Mouse (Mus musculus) left cerebral cortex, postnatal 36 days (tissue): Measurements from ENCODE around the gene Eif4g3. TPM values are rescaled to one million over a fixed set of nuclear protein-coding genes. Genes with fewer than 3 reads are reported as not detected.

ENCODE experiments used
- DNase-seq, 2 experiments: peaks; one replicate each; pipeline ENCODE4 v3.0.0; 2021 to 2022; ENCODE audit warnings: low spot score in 2 of 2, mixed read lengths in 1 of 2
- intact Hi-C: fragments of 180-260 bp; cut with DNase I; formaldehyde crosslinking; loops from one replicate; pipeline ENCODE4 v1.15.1; 2025
- total RNA-seq, 2 experiments: library from RNA; stranded (reverse); gene quantifications; 2 replicates each; pipeline ENCODE4 v1.2.3; 2021

Eif4g3 gene
- total RNA-seq, 2 experiments from 2014 or later, result 168 to 190 TPM

DNA sequence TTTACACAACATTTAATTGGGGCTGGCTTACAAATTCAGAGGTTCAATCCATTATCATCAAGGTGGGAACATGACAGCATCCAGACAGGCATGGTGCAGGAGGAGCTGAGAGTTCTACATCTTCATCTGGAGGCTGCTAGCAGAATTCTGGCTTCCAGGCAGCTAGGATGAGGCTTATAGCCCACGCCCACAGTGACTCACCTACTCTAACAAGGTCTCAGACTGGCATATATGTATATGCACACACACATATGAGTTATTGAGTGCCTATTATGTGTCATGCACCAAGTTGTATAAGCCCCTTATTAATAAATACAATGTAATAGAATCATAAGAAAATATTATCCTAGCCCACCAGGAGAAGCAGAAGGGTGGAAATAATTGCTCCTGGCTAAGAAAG, 10.0 kb upstream of the Eif4g3 start:
- intact Hi-C loops, result no loop called here
- no peak for DNase-seq

DNA sequence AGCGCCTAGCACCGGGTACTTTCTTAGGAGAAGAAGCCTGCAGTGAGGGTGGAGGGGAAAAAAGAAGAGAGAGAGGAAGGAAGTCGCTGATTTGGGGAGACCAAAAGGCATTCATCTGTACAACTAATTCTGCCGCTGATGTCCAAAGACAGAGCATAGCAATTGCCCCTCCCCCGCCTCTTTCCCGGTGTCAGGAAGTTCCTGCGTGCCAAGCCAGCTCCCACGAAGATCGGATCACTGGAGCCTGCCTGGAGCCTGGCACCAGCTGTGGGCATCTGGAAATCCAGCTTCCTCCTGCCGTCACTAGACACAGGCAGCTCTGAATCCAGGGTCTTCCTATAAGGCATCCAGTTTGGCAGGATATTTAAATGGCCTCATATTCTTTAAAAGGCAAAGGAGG, 8.6 kb upstream of the Eif4g3 start:
- intact Hi-C loops, result no loop called here
- no peak for DNase-seq

DNA sequence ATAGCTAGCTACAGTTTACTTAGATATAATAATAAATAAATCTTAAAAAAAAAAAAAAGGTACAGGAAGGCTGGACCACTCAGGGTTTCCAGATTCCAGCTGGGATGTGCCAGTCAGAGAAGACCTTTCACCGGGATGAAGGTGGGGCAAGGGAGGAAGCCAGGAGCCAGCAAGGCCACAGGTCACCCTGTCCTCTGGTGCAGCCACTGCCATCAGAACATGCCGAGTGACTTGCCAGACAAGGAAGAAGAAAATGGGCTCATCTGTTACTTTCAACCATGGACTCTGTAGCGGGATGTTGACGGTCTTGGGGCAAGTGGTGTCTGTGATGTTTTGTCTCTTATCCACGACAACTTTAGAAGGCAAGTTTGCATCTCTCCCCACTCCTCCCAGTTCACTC, 8.1 kb upstream of the Eif4g3 start:
- intact Hi-C loops, result no loop called here
- DNase-seq, result no peak

DNA sequence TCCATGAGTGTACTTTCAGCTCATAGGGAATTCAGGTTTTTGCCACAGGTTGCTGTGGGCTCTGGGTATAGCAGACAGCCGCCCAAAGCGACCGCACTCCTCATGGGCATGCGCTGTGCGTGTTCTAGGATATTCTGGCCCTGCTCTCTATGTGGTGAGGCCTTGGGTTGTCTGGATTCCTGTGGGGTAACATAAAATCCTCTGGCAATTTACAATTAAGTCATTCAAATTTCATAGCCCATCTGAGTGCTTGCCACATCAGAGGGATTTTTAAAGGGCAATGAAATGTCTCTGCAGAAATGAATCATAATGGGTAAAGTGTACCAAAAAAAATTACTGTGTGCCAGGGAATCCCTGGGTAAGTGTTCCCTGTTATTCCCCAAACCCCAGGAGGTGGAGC, 3.4 kb upstream of the Eif4g3 start:
- intact Hi-C loops, result no loop called here

DNA sequence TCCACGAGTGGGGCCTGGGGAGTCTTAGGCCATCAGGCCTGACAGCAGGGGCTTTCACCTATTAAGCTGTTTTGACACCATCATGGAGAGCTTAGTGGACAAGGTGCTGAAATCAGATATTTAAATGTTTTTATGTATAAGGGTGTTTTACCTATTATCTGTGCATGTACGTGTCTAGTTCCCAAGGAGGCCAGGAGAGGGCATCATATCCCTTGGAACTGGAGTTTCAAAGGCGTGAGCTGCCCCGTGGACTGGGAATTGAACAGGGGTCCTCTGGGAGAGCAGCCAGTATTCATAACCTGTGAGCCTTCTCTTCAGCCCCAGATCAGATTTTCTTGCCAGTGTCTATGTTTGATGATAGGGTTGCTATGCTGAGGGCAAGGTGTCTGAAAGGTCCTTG, 2.4 kb upstream of the Eif4g3 start:
- intact Hi-C loops, result loop anchor here (10.0 kb wide), 1 partner anchor 114 kb away; no protein-coding TSS in a partner anchor
- no peak for DNase-seq

More for the DNA sequence above, 3.4 kb upstream of the Eif4g3 start:
- DNase-seq, result no peak

DNA sequence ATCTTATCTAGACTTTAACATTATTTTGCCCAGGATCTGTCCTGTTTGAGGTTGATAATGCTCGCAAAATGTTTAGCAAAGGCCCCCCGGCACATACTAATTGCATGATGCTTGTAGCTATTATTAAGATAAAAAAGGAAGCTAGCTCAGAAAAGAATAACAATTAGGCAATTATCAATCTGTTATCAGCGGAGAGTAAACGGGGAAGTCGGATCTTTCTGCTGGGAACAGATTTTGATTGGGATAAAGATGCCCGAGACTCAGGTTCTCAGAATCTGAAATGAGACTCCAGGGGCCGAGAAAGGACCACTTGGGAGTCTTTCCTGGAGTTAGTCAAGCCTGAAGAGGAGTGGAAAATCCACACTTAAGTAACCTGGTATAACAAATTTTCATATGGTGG, 1.6 kb upstream of the Eif4g3 start:
- intact Hi-C loops, result loop anchor here (10.0 kb wide), 1 partner anchor 114 kb away; no protein-coding TSS in a partner anchor
- DNase-seq, result no peak

DNA sequence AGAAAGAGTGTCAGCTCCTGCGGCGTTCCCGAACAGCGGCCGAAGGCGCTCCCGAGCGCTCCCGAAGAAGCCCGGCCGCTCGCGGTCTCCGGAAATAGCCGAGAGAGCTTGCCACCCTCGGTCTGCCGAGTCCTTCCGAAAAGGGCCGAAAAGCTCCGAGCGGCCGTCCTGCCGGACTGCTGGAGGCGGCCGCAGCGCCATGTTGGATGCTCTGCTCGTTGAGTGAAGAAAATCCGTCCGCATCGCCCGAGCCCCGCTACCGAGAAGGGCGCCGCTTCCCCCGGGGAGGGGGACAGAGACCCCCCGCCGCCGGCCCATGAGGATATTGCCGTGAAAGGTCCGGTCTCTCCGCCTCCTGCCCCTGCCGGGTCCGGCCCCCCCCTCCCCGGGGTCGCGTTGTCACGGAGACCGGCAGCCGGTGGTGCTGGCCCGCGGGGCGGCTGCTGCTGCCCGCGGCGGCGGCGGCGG, 503 bp downstream of the Eif4g3 start:
- intact Hi-C loops, result loop anchor here (10.0 kb wide), 1 partner anchor 111 kb away; no protein-coding TSS in a partner anchor
- DNase-seq, result peak; percentile 99

DNA sequence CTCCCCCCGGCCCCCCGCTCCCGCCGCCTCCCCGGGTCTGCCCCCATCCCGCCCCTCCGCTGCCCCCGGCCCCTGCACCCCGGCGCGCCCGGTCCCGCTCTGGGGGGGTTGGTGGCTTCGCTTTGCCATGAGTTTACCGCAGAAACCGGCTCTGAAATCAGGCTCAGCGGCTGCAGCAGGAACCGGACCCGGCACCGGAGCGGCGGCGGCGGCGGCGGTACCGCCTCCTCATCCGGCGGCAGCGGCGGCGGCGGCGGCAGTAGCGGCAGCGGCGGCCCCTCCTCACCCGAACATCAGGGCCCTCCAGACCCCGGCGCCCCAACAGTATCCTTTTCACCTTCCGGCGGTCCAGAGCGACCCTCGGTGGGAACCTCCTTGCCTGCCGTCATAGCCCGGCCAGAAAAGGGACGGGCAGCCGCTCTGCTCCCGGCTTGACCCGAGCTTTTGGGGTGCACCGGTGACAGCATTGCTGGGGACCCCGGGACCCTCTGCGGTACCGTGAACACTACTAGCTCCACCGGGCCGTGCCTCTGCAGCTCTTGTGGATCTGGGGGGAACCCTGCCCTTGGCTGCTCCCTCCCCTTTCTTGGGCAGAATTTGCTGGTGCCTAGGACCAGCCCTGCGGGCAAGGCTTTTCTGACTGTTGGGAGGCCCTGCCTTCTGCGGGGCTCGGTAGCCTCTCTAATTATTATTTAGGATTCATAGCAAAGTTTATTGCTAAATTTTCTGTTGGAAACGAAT, 1.2 kb downstream of the Eif4g3 start:
- peak; percentile 41 to 49 for DNase-seq
- intact Hi-C loops, result loop anchor here (10.0 kb wide), 1 partner anchor 111 kb away; no protein-coding TSS in a partner anchor

DNA sequence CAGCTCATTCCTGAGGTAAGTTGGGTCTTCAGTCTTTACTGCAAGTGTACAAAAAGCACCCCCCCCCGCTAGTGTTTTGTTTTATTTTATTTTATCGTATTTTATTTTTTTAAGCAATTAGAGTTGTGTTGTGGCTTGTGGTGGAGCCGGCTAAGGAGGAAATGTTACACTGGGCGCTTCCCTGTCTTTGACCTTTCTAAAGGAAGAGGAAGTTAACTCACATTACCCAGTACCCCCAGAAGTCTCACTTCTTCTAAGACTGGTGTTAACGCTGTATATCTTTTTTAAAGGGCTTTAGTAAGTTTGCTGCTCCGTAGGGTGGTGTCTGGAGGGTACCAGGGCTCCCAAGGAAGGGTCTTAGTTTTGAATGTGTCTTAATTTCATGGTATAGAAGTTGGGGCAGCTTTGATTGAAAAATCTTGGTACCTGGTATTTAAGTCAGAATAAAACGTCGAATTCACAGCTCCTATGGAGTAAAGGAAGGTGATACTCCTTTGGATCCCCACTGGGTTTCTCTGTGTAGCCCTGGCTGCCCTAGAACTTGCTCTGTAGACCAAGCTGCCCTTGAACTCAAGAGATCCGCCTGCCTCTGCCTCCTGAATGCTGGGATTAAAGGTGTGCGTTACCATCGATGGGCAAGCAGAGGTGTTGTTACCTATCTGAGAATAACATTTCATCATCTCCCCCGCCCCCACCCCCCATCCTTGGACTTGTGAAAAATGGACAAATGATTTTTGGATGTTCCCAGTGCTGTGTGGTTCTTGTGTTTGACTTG, 1.9 kb downstream of the Eif4g3 start:
- no peak for DNase-seq
- intact Hi-C loops, result loop anchor here (10.0 kb wide), 1 partner anchor 110 kb away; no protein-coding TSS in a partner anchor

DNA sequence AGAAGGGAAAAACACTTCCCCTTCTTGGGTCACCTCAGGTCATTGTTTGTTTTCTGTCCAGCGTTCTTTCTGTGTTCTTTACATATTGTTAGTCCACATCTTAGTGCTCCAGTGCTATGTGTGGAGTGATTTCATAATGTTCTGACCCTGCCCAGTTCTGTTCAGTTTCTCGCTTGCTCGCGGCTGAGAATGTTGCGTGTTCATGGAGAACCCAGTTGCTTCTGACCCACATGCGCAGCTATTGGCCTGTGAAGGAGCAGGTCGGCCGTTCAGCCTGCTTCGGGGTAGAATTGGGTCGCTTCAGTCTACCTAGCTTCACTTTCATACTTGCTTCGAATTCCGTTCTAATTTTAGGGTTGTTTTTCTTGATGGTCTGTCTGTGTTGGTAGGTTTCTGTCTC, 2.6 kb downstream of the Eif4g3 start:
- DNase-seq, result no peak
- intact Hi-C loops, result loop anchor here (10.0 kb wide), 1 partner anchor 109 kb away; no protein-coding TSS in a partner anchor

DNA sequence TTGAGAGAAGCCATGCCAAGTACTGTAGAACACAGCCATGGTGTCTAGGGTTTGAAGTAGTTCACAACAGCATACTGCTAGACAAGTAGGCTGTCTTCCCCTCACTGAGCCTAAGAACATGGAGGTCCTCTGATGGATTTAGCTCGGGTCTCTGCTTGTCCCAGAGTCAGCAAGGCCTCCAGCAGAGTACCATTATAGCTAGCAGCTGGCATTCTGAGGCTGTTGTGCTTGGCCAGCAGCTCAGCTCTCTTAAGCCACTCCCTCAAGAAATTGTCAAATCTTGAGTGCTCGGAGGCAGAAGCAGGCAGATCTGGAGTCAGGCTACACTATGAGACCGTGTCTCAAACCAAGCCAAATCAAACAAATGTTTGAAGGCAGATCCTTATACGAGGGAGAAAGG, 5.4 kb downstream of the Eif4g3 start:
- intact Hi-C loops, result loop anchor here (10.0 kb wide), 1 partner anchor 107 kb away; no protein-coding TSS in a partner anchor
- DNase-seq, result no peak

DNA sequence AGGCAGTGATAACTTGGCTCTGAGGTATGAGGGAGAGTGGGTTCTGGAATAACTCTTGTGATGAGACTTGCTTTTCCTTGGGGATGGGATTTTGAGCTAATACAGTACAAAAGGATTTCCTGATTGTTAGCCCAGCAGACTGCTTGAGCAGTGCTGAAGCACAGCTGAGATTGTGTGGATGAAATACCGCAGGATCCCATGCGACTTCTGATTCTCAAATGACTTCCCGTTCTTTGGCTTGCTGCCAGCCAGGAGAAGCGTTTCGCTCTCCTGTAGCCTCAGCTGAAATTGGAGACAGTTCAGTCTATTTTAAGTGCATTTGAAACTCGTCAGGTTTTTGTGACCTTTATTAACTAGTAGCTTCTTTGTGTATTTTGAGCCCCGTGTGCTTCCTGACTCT, 7.9 kb downstream of the Eif4g3 start:
- intact Hi-C loops, result no loop called here
- DNase-seq, result no peak

DNA sequence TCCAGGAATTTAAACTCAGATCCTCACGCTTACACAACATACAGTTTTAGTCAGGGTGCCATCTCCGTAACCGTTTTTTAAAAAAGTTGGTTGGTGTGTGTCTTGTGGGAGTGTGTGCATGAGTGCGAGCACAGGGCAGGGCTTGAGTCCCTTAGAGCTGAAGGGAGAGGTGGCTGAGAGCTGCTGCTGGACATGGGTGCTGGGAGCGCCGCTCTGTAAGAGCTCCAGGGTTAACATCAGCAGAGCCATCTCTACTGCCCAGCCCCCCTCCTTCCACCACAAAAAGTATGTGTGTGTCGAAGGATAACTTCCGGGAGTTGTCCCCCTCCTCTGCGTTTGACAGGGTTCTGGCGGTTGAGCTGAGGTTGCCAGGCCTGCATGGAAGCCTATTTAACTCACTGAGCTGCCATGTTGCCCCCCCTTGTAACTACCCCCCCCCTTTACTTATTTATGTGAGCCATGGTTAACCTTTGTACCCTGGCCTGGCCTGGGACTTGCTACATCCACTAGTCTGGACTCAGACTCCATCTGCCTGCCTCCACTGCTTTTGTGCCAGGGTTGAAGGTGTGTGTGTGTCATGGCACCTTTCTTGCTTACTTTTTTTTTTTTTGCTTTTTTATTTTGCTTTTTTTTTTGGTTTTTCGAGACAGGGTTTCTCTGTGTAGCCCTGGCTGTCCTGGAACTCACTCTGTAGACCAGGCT, 11.2 kb downstream of the Eif4g3 start:
- no peak for DNase-seq
- intact Hi-C loops, result no loop called here

DNA sequence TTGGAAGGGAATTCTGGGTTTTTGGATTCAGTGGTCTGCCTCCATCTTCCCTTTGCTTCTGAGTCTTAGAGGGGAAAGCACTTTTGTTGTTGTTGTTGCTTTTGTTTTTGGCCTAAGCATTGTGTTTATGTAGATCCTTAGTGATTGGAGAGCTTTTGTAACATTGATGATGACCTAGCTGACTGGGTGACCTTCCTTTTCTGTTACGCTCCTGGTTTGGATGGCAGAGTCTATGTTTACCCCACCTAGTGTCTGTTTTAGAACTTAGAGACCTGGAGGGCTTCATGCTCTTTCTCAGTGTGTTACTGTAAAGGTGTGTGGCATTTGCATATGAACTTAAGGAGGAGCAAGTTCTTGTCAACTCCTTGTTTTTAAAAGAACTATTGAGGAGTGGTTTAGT, 13.0 kb downstream of the Eif4g3 start:
- intact Hi-C loops, result no loop called here

DNA sequence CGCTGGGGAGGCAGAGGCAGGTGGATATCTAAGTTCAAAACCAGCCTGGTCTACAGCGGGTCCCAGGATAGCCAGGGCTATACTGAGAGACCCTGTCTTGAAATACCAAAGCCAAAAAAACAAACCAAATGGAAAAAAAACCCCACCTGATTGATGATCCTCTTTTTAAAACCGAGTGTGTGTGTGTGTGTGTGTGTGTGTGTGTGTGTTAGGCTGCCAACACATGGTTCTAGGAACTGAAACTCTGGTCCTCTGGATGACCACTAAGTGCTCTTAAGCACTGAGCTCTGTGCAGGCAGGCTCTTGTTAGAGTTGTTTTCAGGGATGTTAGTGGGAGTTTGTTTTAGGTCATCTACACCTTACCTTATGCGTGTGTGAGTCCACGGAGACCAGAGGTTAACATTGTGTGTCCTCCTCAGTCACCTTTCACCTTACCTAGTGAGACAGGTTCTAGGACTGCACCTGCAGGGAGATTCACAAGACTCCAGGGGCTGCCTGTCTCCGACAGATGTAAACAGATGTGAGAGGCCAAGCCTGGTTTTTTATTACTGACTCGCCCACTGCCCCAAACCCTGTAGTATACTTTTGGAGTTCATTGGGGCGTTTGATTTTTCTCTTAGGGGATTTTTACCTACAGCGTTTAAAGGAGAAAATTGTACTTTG, 14.3 kb downstream of the Eif4g3 start:
- intact Hi-C loops, result no loop called here
- DNase-seq, result no peak

More for the DNA sequence above, 13.0 kb downstream of the Eif4g3 start:
- DNase-seq, result no peak

DNA sequence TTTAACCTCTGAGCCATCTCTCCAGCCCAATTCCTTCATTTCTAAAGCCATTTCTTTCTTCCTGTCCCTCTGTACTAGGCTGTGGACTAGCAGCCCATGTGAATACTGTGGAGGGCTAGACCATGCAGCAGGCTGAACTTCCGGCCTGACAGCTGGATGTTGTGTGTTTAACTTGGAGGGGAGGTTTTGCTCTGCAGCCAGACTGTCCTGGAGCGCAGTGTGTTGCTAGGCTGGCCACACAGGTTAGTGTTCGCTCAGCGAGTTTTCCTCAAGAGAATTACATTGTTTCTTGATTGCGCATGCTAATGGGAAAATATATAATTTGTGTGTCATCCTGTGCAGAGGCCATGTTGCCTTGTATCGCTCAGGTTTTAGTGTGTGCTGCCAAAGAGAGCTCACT, 15.8 kb downstream of the Eif4g3 start:
- intact Hi-C loops, result no loop called here
- DNase-seq, result no peak

DNA sequence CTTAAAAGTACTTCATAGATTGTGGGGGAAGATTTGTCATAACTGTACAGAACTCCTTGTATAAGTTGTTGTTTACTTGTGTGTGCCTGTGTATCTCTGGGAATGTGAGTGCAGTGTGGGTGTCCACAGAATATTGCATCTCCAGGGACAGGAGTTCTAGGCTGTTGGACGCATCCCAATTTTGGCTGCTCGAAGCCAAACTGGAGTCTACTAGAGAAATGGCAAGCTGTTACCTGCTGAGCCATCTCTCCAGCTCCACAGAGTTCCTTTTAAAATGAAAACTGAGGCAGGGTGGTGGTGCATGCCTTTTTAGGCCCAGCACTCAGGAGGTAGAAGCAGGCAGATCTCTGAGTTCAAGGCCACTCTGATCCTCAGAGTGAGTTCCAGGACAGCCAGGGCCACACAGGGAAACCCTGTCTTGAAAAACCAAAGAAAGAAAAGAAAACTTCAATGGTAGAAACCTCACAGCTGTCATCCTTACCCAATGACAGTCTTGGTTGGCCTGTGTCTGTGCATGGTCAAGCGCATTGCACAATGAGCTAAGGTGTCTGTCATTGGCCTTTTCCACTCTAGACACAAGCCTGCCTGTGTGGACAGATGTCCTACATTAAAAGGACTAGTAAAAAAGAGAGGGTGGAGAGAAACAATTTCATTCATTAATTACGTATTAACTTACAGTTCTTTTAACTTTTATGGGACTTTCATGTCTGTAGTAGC, 17.1 kb downstream of the Eif4g3 start:
- intact Hi-C loops, result no loop called here
- DNase-seq, result no peak

DNA sequence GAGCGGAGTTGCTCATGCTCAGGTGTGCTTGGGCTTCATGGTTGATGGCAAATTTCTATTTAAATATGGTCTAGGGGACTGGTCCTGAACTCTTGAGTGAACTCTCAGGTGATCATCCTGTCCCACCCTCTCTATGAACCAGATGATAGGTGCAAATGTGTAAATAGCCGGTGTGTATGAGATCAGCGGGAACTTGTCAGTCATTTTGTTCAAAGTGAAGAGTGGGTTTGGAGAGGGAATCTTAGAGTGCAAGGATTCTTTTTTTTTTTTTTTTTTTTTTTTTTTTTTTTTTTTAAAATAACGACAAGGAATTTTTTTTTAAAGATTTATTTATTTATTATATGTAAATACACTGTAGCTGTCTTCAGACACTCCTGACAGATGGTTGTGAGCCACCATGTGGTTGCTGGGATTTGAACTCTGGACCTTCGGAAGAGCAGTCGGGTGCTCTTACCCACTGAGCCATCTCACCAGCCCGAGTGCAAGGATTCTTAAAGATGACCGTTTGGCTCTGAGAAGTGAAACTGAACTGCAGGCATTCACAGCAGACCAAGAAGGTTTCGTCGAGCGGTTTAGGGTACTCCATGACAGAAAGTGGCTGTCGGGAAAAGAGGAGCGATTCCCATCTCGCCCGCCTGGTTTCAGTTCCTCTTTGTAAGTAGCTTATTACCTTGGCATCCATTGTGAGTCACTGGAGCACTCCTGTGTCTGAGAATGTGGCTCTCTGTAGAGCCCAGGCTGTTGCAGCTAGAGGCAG, 21.1 kb downstream of the Eif4g3 start:
- intact Hi-C loops, result no loop called here
- no peak for DNase-seq
